Mouse (Mus musculus) thymus, postnatal 25 days (tissue): ENCODE measurements around the gene Gcdh.
A peak's percentile ranks its signal among the peaks of the same experiment; 100 is the strongest.
"Not testable (repeated sequence)": the region's sequence is repeated elsewhere in the genome, so short reads cannot be mapped to it uniquely, and the experiment has no call there.

Source experiments
- DNase-seq: peaks from one replicate; pipeline ENCODE4 v3.0.0; 2022

Gene Gcdh

GRCm38 (mm10) chr8:84909949-84910348 is 16.2 kb upstream of the Gcdh start:
- no peak for DNase-seq

- no peak for DNase-seq
Measured at GRCm38 (mm10) chr8:84909162-84909767, 15.5 kb upstream of the Gcdh start.

- peak; percentile 80 for DNase-seq
Measured at GRCm38 (mm10) chr8:84908421-84909161, 14.9 kb upstream of the Gcdh start, which contains the start of gene Dnase2a. Gene Dnase2a, plus strand, starts transcription at chr8:84908560.

GRCm38 (mm10) chr8:84907979-84908378 is 14.3 kb upstream of the Gcdh start:
- not testable (repeated sequence) for DNase-seq

GRCm38 (mm10) chr8:84907493-84907892 is 13.8 kb upstream of the Gcdh start:
- no peak for DNase-seq

- DNase-seq = no peak
Measured at GRCm38 (mm10) chr8:84907037-84907436, 13.3 kb upstream of the Gcdh start.

- DNase-seq = no peak
Measured at GRCm38 (mm10) chr8:84904351-84904750, 10.6 kb upstream of the Gcdh start.

GRCm38 (mm10) chr8:84902920-84903661 is 9.4 kb upstream of the Gcdh start:
- peak; percentile 97 for DNase-seq

- DNase-seq = no peak
Measured at GRCm38 (mm10) chr8:84902367-84902919, 8.7 kb upstream of the Gcdh start.

GRCm38 (mm10) chr8:84901752-84902151 is 8.0 kb upstream of the Gcdh start, which contains the start of gene Klf1:
Gene Klf1, plus strand, starts transcription at chr8:84901928.
- DNase-seq = no peak

- no peak for DNase-seq
Measured at GRCm38 (mm10) chr8:84901071-84901470, 7.3 kb upstream of the Gcdh start.

GRCm38 (mm10) chr8:84895963-84896362 is 2.2 kb upstream of the Gcdh start:
- no peak for DNase-seq

- no peak for DNase-seq
Measured at GRCm38 (mm10) chr8:84892993-84893708, 570 bp downstream of the Gcdh start.

- DNase-seq = no peak
Measured at GRCm38 (mm10) chr8:84889141-84889540, 4.6 kb downstream of the Gcdh start.

- no peak for DNase-seq
Measured at GRCm38 (mm10) chr8:84888280-84888679, 5.4 kb downstream of the Gcdh start.

GRCm38 (mm10) chr8:84884728-84885127 is 9.0 kb downstream of the Gcdh start:
- DNase-seq = no peak

GRCm38 (mm10) chr8:84878915-84879314 is 14.8 kb downstream of the Gcdh start:
- DNase-seq = no peak

GRCm38 (mm10) chr8:84877297-84878035 is 16.3 kb downstream of the Gcdh start:
- DNase-seq = no peak

GRCm38 (mm10) chr8:84874339-84874738 is 19.4 kb downstream of the Gcdh start:
- no peak for DNase-seq

GRCm38 (mm10) chr8:84873016-84873415 is 20.7 kb downstream of the Gcdh start:
- no peak for DNase-seq

- DNase-seq = peak; percentile 37
Measured at GRCm38 (mm10) chr8:84872309-84872965, 21.3 kb downstream of the Gcdh start.
